Comparison of ENCODE assay signal across 12 mouse cellular contexts in genomic region chr7:73063556-73063955, GRCm38 (mm10).
"Had no signal": no experiment of that assay in that cellular context is flagged by ENCODE, and none has a peak within 500 bp of the region (broad histone marks: within the 10 kb centered on the region; RNA-seq: fewer than 3 reads in every experiment).

No protein-coding gene starts in this region.

- DNase-seq: kidney, adult 8-10 months; kidney, postnatal 10 days; kidney, postnatal 36 days; layer of hippocampus, postnatal 36 days; liver; lung, adult 18-20 months; lung, postnatal 10 days; lung, postnatal 36 days; retina, postnatal 1 day; right cerebral cortex, postnatal 25 days; spleen, adult 18-20 months; thymus, postnatal 25 days had no signal
